Mouse (Mus musculus): ENCODE data around the gene Tmem52b. TPM values are rescaled to one million over a fixed set of nuclear protein-coding genes. Genes with fewer than 3 reads are reported as not detected.
"Not testable (repeated sequence)": the region's sequence is repeated elsewhere in the genome, so short reads cannot be mapped to it uniquely, and the experiment has no call there.

Gene Tmem52b
- not detected in 2 replicates for polyA plus RNA-seq (2016; fragmentation: Nextera tagmentation; extraction: Ambion mirVana)

DNA sequence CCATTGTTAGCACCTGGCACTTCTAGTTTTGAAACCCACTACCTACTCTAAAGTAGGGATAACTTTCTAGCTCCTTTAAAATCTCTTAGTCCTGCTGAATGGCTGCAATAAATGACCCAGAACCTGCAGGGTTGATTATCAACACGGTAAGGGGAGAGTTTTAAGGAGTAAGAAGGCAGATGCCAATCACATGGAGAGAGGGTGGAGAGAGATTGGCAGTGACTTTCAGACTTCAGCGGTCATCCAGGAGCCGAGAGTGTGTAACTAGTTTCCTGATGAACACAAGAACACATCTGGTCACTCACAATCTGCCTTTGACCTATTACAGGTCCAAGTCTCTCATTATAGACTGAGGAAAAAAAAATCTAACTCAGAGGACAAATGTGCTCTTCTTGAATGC lies at the start of gene Tmem52b:
Tmem52b (plus strand) TSS at position 189 of the 400 bp plus-strand sequence.
- Histone ChIP-seq H3K36me3 (replicated peaks) (no peaks in the 10 kb centered on the region), H3K4me3 (no peak within 1 kb of the TSS)
- 80% methylated on average over 3 of the region's 3 CpGs for WGBS

DNA sequence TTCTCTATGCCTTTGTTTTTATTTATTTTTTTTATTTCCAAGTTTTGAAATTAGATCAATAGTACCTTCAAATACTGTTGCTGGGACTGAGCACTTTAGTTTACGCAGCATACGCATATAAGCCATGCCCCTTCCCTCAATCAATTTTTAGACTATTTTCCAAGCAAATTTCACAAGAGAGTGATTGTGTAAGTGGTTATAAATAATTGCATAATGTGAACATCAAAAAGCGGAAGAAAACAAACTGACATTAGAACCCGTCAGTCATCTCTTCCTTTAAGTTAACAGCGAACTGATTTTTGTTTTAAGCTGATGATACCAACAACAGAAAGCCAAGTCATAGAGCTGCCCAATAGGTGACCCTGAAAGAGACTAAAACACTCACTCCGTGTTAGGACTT lies 41.0 kb upstream of the Tmem52b start:
- no peak overlapping the region for H3K27ac ChIP-seq
- no peaks in the 10 kb centered on the region for H3K9me3 ChIP-seq
- H3K4me1 ChIP-seq = no peaks in the 10 kb centered on the region
- H3K4me3 ChIP-seq = no peak overlapping the region
- no peaks in the 10 kb centered on the region for H3K27me3 ChIP-seq (ENCODE audit: poor library complexity, severe bottlenecking)
- 89% methylated on average over 6 of the region's 6 CpGs for WGBS
- no peaks in the 10 kb centered on the region for H3K36me3 ChIP-seq (replicated peaks)
- no peak for DNase-seq (ENCODE audit: extremely low spot score, low spot score)

More for the DNA sequence above, at the start of gene Tmem52b:
- H3K9me3 ChIP-seq = no peaks in the 10 kb centered on the region
- no peaks in the 10 kb centered on the region for H3K4me1 ChIP-seq
- H3K27me3 ChIP-seq (ENCODE audit: poor library complexity, severe bottlenecking) = no peaks in the 10 kb centered on the region
- H3K27ac ChIP-seq = no peak within 1 kb of the TSS
- DNase-seq (ENCODE audit: extremely low spot score, low spot score) = no peak

DNA sequence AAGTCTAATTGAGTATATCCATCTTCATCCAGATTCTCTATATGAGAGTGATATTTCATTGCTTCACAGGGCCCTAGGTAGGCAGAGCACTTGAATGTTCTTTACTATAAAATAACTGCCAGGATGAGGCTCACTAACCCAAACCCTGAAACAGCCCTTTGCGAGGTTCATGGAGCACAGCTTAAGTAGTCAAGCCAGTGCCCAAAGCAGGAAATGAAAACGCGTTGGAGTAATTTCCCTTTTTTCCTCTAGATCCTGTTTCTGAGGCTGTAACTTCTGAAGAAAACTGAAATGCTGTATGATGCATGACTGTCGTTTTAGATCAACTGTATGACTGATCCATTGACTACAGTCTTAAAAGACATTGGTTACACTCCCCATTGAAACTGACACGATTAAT lies 39.7 kb upstream of the Tmem52b start:
- Histone ChIP-seq H3K27ac (no peak overlapping the region), H3K36me3 (replicated peaks) (no peaks in the 10 kb centered on the region), H3K27me3 (ENCODE audit: poor library complexity, severe bottlenecking) (no peaks in the 10 kb centered on the region), H3K4me3 (no peak overlapping the region), H3K9me3 (no peaks in the 10 kb centered on the region), H3K4me1 (no peaks in the 10 kb centered on the region)
- 87% methylated on average over 5 of the region's 5 CpGs for WGBS
- DNase-seq (ENCODE audit: extremely low spot score, low spot score) = no peak

DNA sequence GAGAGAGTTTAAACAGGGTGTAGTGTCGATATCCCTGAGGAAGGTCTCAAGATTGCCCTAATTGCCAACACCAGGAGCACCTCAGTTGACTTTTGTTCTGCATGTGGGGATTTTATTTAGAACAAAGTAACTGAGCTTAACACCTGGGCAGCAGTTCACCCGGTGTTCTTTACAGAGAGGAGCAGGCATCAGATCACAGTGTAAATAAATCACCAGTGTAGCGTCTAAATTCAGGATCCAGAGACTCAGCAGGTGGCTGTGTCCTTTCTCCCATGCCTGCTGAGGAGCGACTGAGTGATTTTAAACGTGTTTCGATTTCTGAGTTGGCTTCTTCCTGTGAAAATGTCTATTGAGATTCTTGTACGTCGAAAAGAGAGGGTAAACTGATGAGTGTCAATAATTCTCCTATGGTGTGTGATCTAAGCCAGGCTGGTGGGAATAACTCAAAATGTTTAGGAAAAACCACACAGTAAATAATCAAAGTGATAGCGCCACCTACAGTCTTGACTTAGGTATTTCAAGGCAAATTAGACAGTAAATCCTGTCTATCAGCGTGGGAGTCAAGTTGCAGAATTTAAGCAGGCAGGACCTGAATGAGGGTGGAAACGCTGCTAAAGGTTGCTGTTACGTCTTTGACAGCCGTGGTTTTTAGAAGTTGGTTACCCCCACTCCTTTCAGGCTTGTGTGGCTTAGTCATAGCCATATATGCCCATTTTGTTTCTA lies 35.8 kb upstream of the Tmem52b start:
- Histone ChIP-seq H3K36me3 (replicated peaks) (no peaks in the 10 kb centered on the region), H3K4me1 (no peaks in the 10 kb centered on the region), H3K4me3 (no peak overlapping the region), H3K9me3 (no peaks in the 10 kb centered on the region), H3K27ac (no peak overlapping the region), H3K27me3 (ENCODE audit: poor library complexity, severe bottlenecking) (no peaks in the 10 kb centered on the region)
- WGBS = 39% methylated on average over 13 of the region's 13 CpGs
- DNase-seq (ENCODE audit: extremely low spot score, low spot score) = no peak

DNA sequence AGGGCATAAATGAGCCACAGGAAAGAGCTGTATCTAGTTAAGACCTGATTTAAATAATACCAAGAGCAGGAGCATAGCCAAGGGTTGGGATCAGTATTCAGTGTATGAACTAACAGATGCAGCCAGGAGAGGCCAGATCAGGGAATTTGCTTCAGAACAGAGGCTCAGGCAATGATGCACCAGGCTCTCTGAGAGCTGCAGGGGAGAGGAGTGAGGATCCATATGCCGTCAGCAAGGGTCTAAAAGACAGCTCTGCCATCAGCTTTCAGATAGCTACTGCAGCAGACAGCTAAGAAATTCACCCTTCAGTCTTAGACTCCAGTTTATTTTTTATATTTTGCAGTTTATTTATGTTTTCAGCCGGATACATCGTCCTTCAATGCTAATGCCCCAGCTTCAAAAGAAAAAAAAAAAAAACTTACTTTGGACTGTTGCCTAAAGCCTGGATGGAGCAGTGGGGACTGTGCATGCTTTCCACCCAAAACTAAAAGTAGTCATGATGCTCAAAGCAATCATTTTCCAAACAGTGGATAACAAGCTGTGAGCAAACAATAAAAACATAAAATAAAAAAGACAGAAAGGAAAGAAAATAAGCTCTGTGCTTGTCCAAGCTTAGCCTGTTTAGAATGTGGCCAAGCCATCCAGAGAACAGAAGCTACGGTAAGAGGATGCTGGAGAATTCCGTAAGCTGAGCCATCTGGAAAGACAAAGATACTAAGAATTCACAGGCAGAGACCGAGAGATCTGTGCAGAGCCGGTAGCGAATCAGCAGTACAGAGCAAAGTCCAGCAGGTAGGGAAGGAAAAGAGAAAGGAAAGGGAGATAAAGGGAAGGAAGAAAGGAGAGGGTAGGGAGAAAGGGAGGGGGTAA lies 32.0 kb upstream of the Tmem52b start:
- Histone ChIP-seq H3K4me1 (no peaks in the 10 kb centered on the region), H3K27ac (no peak overlapping the region), H3K27me3 (ENCODE audit: poor library complexity, severe bottlenecking) (no peaks in the 10 kb centered on the region), H3K4me3 (no peak overlapping the region), H3K36me3 (replicated peaks) (no peaks in the 10 kb centered on the region), H3K9me3 (no peaks in the 10 kb centered on the region)
- 80% methylated on average over 8 of the region's 8 CpGs for WGBS
- DNase-seq (ENCODE audit: extremely low spot score, low spot score) = no peak

DNA sequence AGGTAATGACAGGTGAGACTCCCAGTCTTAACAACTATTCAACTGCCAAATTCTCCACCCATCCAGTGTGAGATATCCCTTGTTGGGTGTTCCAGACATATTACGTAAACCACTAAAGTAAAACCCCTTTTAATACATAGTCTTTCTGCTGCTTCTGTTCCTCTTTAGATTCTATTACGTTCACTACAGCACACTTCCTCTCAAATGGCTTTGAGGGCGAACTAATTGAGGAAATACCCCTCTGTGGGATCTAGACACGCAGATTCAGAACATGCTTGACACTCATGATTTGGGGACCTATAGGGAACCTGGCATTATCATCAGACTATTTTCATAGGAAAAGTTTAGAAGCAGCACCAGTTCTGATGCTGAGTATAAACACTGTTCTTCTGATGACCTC lies 17.4 kb upstream of the Tmem52b start:
- DNase-seq (ENCODE audit: extremely low spot score, low spot score) = no peak
- Histone ChIP-seq H3K4me3 (no peak overlapping the region), H3K27ac (no peak overlapping the region), H3K9me3 (no peaks in the 10 kb centered on the region), H3K27me3 (ENCODE audit: poor library complexity, severe bottlenecking) (no peaks in the 10 kb centered on the region), H3K4me1 (no peaks in the 10 kb centered on the region), H3K36me3 (replicated peaks) (no peaks in the 10 kb centered on the region)
- WGBS = 88% methylated on average over 4 of the region's 4 CpGs

DNA sequence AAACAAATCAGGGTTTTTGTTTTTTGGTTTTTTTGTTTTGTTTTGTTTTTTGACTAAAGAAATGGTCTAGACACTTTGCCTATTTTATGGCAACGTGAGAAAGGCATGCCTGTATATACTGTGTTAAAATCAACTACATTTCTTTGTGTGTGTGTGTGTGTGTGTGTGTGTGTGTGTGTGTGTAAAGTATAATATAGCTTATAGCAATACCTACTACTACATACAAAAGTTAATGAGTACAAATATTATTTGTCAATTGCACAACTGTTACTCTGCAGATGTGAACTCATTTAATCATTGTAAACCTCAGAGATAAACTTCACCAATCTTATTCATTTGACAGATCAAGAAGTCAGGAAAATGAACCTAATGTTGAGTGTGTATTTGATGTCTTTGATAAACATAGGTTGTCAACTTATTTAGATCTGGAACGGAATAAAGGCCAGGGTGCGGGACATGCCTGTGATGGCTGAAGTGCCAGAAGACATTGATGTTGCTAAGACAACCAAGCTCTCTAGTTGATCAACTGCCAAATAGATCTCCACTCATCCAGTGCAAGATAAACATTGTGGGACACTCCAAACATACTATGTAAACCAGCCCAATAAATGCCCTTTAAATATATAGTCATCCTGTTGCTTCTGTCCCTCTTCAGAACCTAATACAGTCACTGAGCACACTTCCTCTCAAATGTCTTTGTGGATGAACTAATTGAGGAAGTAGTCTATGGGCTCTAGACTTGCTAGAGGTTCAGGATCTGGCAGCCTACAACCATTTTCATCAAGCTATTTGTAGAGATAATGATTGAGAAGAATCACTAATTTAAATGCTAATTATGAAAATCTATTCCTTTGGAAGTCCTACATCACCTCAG lies 14.8 kb upstream of the Tmem52b start:
- DNase-seq (ENCODE audit: extremely low spot score, low spot score) = no peak
- Histone ChIP-seq H3K36me3 (replicated peaks) (no peaks in the 10 kb centered on the region), H3K27me3 (ENCODE audit: poor library complexity, severe bottlenecking) (no peaks in the 10 kb centered on the region), H3K4me3 (no peak overlapping the region), H3K9me3 (peaks cover under 1% of the 10 kb centered on the region), H3K4me1 (no peaks in the 10 kb centered on the region), H3K27ac (no peak overlapping the region)
- 94% methylated on average over 3 of the region's 3 CpGs for WGBS

DNA sequence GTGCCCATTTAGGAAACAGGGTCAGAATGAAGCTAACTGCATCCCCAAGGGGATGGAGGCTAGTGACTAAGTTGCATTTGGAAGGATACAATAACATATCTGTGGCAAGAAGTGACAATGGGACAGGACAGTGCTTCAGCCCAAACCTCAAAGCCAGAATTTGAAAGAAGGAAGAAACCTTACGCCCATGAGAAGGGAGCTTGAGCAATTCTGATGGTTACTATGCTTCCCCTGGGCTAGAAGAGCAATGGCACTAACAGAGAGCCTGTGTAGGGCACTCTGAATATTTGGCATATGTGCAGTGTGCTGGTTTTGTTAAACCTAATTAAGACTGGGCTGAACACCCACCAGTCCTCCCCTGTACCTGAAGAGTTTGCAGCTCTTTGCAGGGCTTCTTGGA lies 12.8 kb upstream of the Tmem52b start:
- H3K36me3 ChIP-seq (replicated peaks); H3K27me3 ChIP-seq (ENCODE audit: poor library complexity, severe bottlenecking); H3K27ac ChIP-seq; DNase-seq (ENCODE audit: extremely low spot score, low spot score); H3K4me3 ChIP-seq; H3K4me1 ChIP-seq: not testable (repeated sequence)
- peaks cover 12% of the 10 kb centered on the region for H3K9me3 ChIP-seq
- WGBS = 93% methylated on average over 1 of the region's 1 CpGs

DNA sequence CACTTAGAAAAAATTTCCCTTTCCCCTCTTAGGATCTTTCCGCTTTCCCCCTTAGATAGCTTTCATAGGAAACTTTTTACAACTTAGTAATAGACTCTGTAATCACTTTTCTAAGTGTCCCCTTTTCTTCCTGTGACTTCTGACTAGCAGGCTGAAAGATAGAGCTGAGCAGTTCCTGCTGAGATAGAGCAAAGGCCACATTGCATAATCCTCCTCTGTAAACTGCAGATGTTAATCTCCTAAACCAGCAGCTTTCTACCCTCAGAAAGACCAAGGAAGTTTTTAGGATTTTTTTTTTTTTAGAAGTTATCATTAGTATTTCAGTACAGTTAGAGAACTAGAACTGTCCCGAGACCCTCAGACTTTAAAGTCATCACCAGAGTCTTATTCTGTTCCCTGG lies 8.9 kb upstream of the Tmem52b start:
- H3K27ac ChIP-seq = no peak overlapping the region
- H3K36me3 ChIP-seq (replicated peaks) = no peaks in the 10 kb centered on the region
- WGBS = 89% methylated on average over 2 of the region's 2 CpGs
- no peaks in the 10 kb centered on the region for H3K27me3 ChIP-seq (ENCODE audit: poor library complexity, severe bottlenecking)
- H3K9me3 ChIP-seq = peaks cover 12% of the 10 kb centered on the region
- no peak overlapping the region for H3K4me3 ChIP-seq
- no peaks in the 10 kb centered on the region for H3K4me1 ChIP-seq
- DNase-seq (ENCODE audit: extremely low spot score, low spot score) = no peak

DNA sequence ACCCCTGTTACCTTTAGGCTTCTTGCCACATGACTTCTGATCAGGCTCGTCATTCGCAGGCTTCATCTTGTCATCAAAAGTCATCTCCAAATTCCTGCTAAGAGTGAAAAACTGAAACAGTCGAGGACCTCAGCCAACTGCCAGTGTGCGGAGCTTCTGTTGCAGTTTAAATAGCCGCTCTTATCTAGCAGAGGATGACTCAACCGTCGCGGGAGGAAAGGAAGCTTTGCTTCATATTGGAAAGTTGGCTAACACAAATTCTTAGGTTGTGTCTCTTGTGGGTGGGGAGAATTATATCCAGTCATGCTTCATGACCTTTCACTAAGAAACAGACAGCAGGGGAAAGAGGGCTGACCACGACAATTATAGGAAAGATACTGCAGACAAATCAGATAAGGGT lies 5.3 kb upstream of the Tmem52b start, which contains the start of gene Olr1:
Olr1 (minus strand) TSS at position 142 of the 400 bp plus-strand sequence.
- no peak within 1 kb of the TSS for H3K4me3 ChIP-seq
- no peaks in the 10 kb centered on the region for H3K27me3 ChIP-seq (ENCODE audit: poor library complexity, severe bottlenecking)
- no peaks in the 10 kb centered on the region for H3K36me3 ChIP-seq (replicated peaks)
- no peaks in the 10 kb centered on the region for H3K4me1 ChIP-seq
- WGBS = 91% methylated on average over 9 of the region's 9 CpGs
- peaks cover 12% of the 10 kb centered on the region for H3K9me3 ChIP-seq
- no peak for DNase-seq (ENCODE audit: extremely low spot score, low spot score)
- no peak within 1 kb of the TSS for H3K27ac ChIP-seq

DNA sequence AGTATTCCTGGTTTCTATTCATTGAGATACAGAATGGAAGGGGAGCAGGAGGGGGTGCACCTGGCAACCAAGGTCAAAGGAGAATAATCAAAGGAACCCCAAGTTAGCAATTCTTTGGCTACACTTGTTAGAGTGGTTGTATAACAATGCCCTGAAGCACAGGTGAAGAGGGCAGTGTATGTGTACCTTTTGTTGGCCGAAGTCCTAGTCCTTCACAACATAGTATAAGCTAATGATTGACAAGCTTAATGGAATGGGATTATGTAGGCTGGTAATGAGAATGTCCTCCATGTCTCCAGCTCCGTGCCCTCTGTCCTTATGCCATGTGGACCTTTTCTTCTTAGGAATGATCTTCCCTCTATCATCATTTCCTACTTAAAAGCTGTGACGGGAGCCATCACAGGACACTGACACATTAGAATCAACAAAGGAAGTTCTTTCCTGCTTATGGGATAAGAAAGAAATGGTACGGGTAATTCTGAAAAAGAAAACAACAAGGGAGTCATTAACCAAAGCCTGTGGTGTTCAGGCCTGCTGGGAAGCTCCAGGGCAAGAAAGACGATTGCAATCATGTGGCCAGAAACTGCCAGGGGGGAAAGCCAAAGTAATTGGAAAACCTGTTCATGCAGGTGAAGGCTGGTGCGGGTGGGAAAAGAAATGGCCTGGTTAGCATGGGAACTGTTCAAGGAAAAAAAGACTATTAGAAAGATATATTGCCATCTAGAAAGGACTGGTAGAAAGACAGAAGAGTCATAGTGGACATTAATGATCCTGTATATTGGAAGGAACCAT lies 2.0 kb upstream of the Tmem52b start:
- H3K4me1 ChIP-seq = no peaks in the 10 kb centered on the region
- H3K27ac ChIP-seq = no peak overlapping the region
- no peak for DNase-seq (ENCODE audit: extremely low spot score, low spot score)
- H3K4me3 ChIP-seq = no peak overlapping the region
- WGBS = 74% methylated on average over 6 of the region's 6 CpGs
- no peaks in the 10 kb centered on the region for H3K9me3 ChIP-seq
- no peaks in the 10 kb centered on the region for H3K36me3 ChIP-seq (replicated peaks)
- H3K27me3 ChIP-seq (ENCODE audit: poor library complexity, severe bottlenecking) = no peaks in the 10 kb centered on the region

DNA sequence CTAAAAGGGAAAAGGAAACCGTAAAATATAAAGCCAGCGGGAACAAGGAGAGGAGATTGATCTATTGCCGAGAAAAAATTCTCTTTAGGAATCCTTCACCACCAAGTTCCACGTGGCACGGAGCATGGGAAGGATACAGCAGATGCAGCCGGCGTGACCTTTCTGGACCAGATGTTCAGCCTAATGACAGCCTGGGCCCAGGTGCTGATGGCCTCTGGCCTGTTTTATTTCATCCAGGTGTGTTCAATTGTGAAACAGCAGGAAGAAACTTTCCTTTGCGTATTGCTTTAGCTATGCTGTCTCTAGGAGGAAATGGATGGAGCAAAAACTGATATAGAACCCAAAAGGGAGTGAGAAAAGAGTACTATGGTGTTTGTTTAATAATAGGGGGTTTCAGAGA lies 513 bp downstream of the Tmem52b start:
- no peak overlapping the region for H3K27ac ChIP-seq
- H3K4me3 ChIP-seq = no peak overlapping the region
- no peaks in the 10 kb centered on the region for H3K4me1 ChIP-seq
- no peaks in the 10 kb centered on the region for H3K36me3 ChIP-seq (replicated peaks)
- 75% methylated on average over 8 of the region's 8 CpGs for WGBS
- no peaks in the 10 kb centered on the region for H3K9me3 ChIP-seq
- no peaks in the 10 kb centered on the region for H3K27me3 ChIP-seq (ENCODE audit: poor library complexity, severe bottlenecking)
- no peak for DNase-seq (ENCODE audit: extremely low spot score, low spot score)
